Mouse (Mus musculus) heart, adult 10 weeks (tissue): ENCODE results near the gene Gm12216. TPM values are rescaled to one million over a fixed set of nuclear protein-coding genes. Genes with fewer than 3 reads are reported as not detected.

Source experiments
- polyA plus RNA-seq: library from polyadenylated mRNA; stranded (reverse); fragments of 350-450 nt; fragmentation: Illumina TruSeq; extraction: RNeasy Lipid Tissue Mini Kit (QIAGEN cat#74804); gene quantifications from one replicate; pipeline ENCODE4 v1.2.3, GENCODE M21; 2014; ENCODE audit warnings: low read depth, low replicate concordance

Gene Gm12216
- polyA plus RNA-seq = 1.5 TPM

GRCm38 (mm10) chr11:53858761-53859580 is at the start of gene Gm12216:
Gm12216 (minus strand) TSS chr11:53859256.

GRCm38 (mm10) chr11:53891505-53892451 is 32.7 kb upstream of the Gm12216 start, which contains the start of gene Slc22a5:
Slc22a5 (minus strand) TSS chr11:53891660.

GRCm38 (mm10) chr11:53773087-53773486 is 86.0 kb downstream of the Gm12216 start, which contains the start of gene Gm17334:
Gm17334 (minus strand) TSS chr11:53773187.

GRCm38 (mm10) chr11:53769760-53770124 is 89.3 kb downstream of the Gm12216 start, which contains the start of gene Irf1:
Irf1 (plus strand) TSS chr11:53770014.

Other genes with a start within 250 kb of the Gm12216 start
- not detected for gene Il4, start 240.6 kb downstream of the Gm12216 start, polyA plus RNA-seq
- not detected for gene Il13, start 224.6 kb downstream of the Gm12216 start, polyA plus RNA-seq
- gene Rad50, start 151.9 kb downstream of the Gm12216 start, polyA plus RNA-seq = 5.3 TPM
- gene Il5, start 138.5 kb downstream of the Gm12216 start, polyA plus RNA-seq = not detected
- gene Irf1, start 89.2 kb downstream of the Gm12216 start, polyA plus RNA-seq = 20.8 TPM
- gene Gm17334, start 86.1 kb downstream of the Gm12216 start, polyA plus RNA-seq = 1.1 TPM
- 23.7 TPM for gene Slc22a5, start 32.4 kb upstream of the Gm12216 start, polyA plus RNA-seq
- gene Slc22a21, start 121.1 kb upstream of the Gm12216 start, polyA plus RNA-seq = 1.5 TPM
- gene Slc22a4, start 168.8 kb upstream of the Gm12216 start, polyA plus RNA-seq = 5.7 TPM
- 35.0 TPM for gene Pdlim4, start 209.8 kb upstream of the Gm12216 start, polyA plus RNA-seq
- gene P4ha2, start 240.8 kb upstream of the Gm12216 start, polyA plus RNA-seq = 62.3 TPM